ENCODE assay signal across 21 mouse cellular contexts in the genomic region with DNA sequence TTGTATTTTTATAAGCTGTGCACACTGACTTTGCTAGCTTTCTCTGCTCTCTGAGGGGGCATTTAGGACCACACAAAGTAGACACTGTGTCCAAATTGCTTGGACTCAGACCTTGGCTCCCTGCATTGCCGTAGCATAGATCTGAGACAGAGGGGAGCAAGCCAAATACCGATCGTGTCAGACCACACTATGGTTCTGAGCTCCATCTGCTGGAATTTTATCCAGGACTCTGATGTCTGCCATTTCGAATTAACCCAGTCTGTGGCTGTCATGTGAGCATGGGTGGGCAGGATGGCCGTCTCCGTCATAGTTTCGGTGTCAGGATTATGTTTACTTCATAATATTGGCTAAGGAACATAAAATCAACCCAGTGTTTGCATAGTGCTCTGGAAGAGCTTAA. TPM values are rescaled to one million over a fixed set of nuclear protein-coding genes. Genes with fewer than 3 reads are reported as not detected.
DNase-seq lines count a peak whose midpoint lies in the region; ATAC-seq and TF ChIP-seq lines count a peak whose summit lies in the region.
"Had no signal": no experiment of that assay in that cellular context is flagged by ENCODE, and none has a peak within 500 bp of the region (broad histone marks: within the 10 kb centered on the region; RNA-seq: fewer than 3 reads in every experiment).

No protein-coding gene starts in this region.

- H3K4me1 ChIP-seq in forebrain, postnatal 0 days (ENCODE audit: insufficient read depth): 0 out of 2 replicates have a peak, but pooled peaks cover 3% of the 10 kb centered on the region
- no peaks in the 10 kb centered on the region for H3K4me1 ChIP-seq in forebrain, embryonic 12.5 days
- H3K4me1 ChIP-seq in hindbrain, postnatal 0 days (ENCODE audit: insufficient read depth, low read length): no peaks in the 10 kb centered on the region
- H3K4me1 ChIP-seq in hindbrain, embryonic 10.5 days (replicated peaks): no peaks in the 10 kb centered on the region
- H3K4me1 ChIP-seq: hindbrain, embryonic 12.5 days had no signal

- no peaks in the 10 kb centered on the region for H3K9me3 ChIP-seq in forebrain, postnatal 0 days (ENCODE audit: low read length)
- no peaks in the 10 kb centered on the region for H3K9me3 ChIP-seq in forebrain, embryonic 12.5 days
- H3K9me3 ChIP-seq in hindbrain, postnatal 0 days (ENCODE audit: low read length): no peaks in the 10 kb centered on the region
- H3K9me3 ChIP-seq in hindbrain, embryonic 10.5 days: no peaks in the 10 kb centered on the region
- H3K9me3 ChIP-seq: forebrain, embryonic 15.5 days; hindbrain, embryonic 12.5 days; liver, embryonic 15.5 days; megakaryocyte, embryonic 14.5 days had no signal

- no peaks in the 10 kb centered on the region for H3K36me3 ChIP-seq in forebrain, postnatal 0 days (ENCODE audit: insufficient read depth)
- H3K36me3 ChIP-seq in forebrain, embryonic 12.5 days (replicated peaks): no peaks in the 10 kb centered on the region
- no peaks in the 10 kb centered on the region for H3K36me3 ChIP-seq in hindbrain, postnatal 0 days (ENCODE audit: insufficient read depth, low read length)
- no peaks in the 10 kb centered on the region for H3K36me3 ChIP-seq in hindbrain, embryonic 10.5 days
- H3K36me3 ChIP-seq: forebrain, embryonic 15.5 days; hindbrain, embryonic 12.5 days; liver, embryonic 15.5 days had no signal

- peak; percentile 68 for ATAC-seq in forebrain, postnatal 0 days
- ATAC-seq in forebrain, embryonic 12.5 days (ENCODE audit: low FRiP score): no peak
- ATAC-seq in hindbrain, postnatal 0 days: 0 out of 2 replicates have a peak, but pooled peaks have one; percentile 48
- ATAC-seq: activated CD4-positive, CD25-positive, alpha-beta regulatory T cell, adult 4 months; forebrain, embryonic 15.5 days; midbrain, embryonic 16.5 days; Patski had no signal

- H3K4me3 ChIP-seq in forebrain, postnatal 0 days (ENCODE audit: low read depth, low read length): no peak overlapping the region
- H3K4me3 ChIP-seq in forebrain, embryonic 12.5 days (replicated peaks): no peak overlapping the region
- no peak overlapping the region for H3K4me3 ChIP-seq in hindbrain, postnatal 0 days (ENCODE audit: low read length)
- H3K4me3 ChIP-seq in hindbrain, embryonic 10.5 days: no peak overlapping the region
- H3K4me3 ChIP-seq: forebrain, embryonic 15.5 days; heart, adult 2 months; hindbrain, embryonic 12.5 days; liver, embryonic 15.5 days; megakaryocyte, embryonic 14.5 days had no signal

- 47% methylated on average over 7 of the region's 7 CpGs for WGBS in forebrain, postnatal 0 days
- WGBS in forebrain, embryonic 12.5 days: 85% methylated on average over 7 of the region's 7 CpGs
- 47% methylated on average over 7 of the region's 7 CpGs for WGBS in hindbrain, postnatal 0 days
- 86% methylated on average over 7 of the region's 7 CpGs for WGBS in hindbrain, embryonic 10.5 days

- H3K27ac ChIP-seq in forebrain, postnatal 0 days (ENCODE audit: low read depth, low read length): no peak overlapping the region
- H3K27ac ChIP-seq in forebrain, embryonic 12.5 days: no peak overlapping the region
- H3K27ac ChIP-seq in hindbrain, postnatal 0 days: no peak overlapping the region; the same call in 1 of the 2 replicates
- H3K27ac ChIP-seq in hindbrain, embryonic 10.5 days: no peak overlapping the region
- H3K27ac ChIP-seq: forebrain, embryonic 15.5 days; heart, adult 2 months; hindbrain, embryonic 12.5 days; liver, embryonic 15.5 days had no signal

- DNase-seq in forebrain, postnatal 0 days: peak; percentile 35
- DNase-seq in hindbrain, postnatal 0 days (ENCODE audit: low spot score): peak; percentile 37
- no peak for DNase-seq in hindbrain, embryonic 10.5 days (ENCODE audit: low spot score)
- peak; percentile 48 for DNase-seq in lung, postnatal 10 days
- DNase-seq in lung, postnatal 25 days (ENCODE audit: low spot score): no peak
- no peak for DNase-seq in layer of hippocampus, postnatal 25 days (ENCODE audit: extremely low spot score in 1 of 2, low spot score in 1 of 2)
- no peak for DNase-seq in urinary bladder, adult 2 months (ENCODE audit: low spot score)
- DNase-seq: adrenal gland, postnatal 36 days; cerebellum, adult 2 months; heart, adult 2 months; left cerebral cortex, postnatal 4 days; right cerebral cortex, adult 18-20 months; thymus, postnatal 4 days had no signal

- no peak overlapping the region for H3K4me2 ChIP-seq in forebrain, postnatal 0 days (ENCODE audit: low read depth)
- no peak overlapping the region for H3K4me2 ChIP-seq in forebrain, embryonic 12.5 days
- no peak overlapping the region for H3K4me2 ChIP-seq in hindbrain, postnatal 0 days (ENCODE audit: low read depth, low read length)
- H3K4me2 ChIP-seq: forebrain, embryonic 15.5 days; hindbrain, embryonic 12.5 days; liver, embryonic 15.5 days had no signal

- no peak for TF ChIP-seq CTCF in forebrain, postnatal 0 days (IDR thresholded peaks at IDR 0.05; ENCODE audit: low read depth)
- no peak for TF ChIP-seq CTCF in hindbrain, postnatal 0 days (IDR thresholded peaks at IDR 0.05; ENCODE audit: low read depth)

- H3K9ac ChIP-seq in forebrain, postnatal 0 days: no peak overlapping the region; the same call in 1 of the 2 replicates
- H3K9ac ChIP-seq in forebrain, embryonic 12.5 days: no peak overlapping the region
- no peak overlapping the region for H3K9ac ChIP-seq in hindbrain, postnatal 0 days (replicated peaks; ENCODE audit: low read length)
- H3K9ac ChIP-seq: forebrain, embryonic 15.5 days; hindbrain, embryonic 12.5 days; liver, embryonic 15.5 days had no signal

- H3K27me3 ChIP-seq in forebrain, postnatal 0 days (ENCODE audit: insufficient read depth, low read length): no peaks in the 10 kb centered on the region
- H3K27me3 ChIP-seq in forebrain, embryonic 12.5 days: no peaks in the 10 kb centered on the region
- no peaks in the 10 kb centered on the region for H3K27me3 ChIP-seq in hindbrain, postnatal 0 days (ENCODE audit: insufficient read depth, low read length)
- H3K27me3 ChIP-seq in hindbrain, embryonic 10.5 days (ENCODE audit: insufficient read depth, poor library complexity, severe bottlenecking): no peaks in the 10 kb centered on the region
- H3K27me3 ChIP-seq: forebrain, embryonic 15.5 days; hindbrain, embryonic 12.5 days; Patski had no signal

RNA-seq across cellular contexts. Expression of a gene that starts 29.6 kb away (rescaled TPM):
- total RNA-seq in forebrain, postnatal 0 days (2014; rRNA removed): 6.0 and 9.4 TPM in 2 replicates
- polyA plus RNA-seq in forebrain, postnatal 0 days (2015; fragmentation: Nextera tagmentation; extraction: Ambion mirVana): 8.0 and 9.6 TPM in 2 replicates
- polyA plus RNA-seq in forebrain, embryonic 12.5 days (2016; fragmentation: Nextera tagmentation; extraction: Ambion mirVana): 9.1 and 10.9 TPM in 2 replicates
- total RNA-seq in hindbrain, postnatal 0 days (2014; rRNA removed): 11.9 and 13.8 TPM in 2 replicates
- polyA plus RNA-seq in hindbrain, postnatal 0 days (2015; fragmentation: Nextera tagmentation; extraction: Ambion mirVana): 9.1 and 9.7 TPM in 2 replicates
- 9.9 and 14.5 TPM in 2 replicates for polyA plus RNA-seq in hindbrain, embryonic 10.5 days (2016; fragmentation: Nextera tagmentation; extraction: Ambion mirVana)
- 1 to 10 TPM; 3.1 to 4.0 TPM for total RNA-seq in layer of hippocampus, postnatal 25 days (2021)
- polyA plus RNA-seq in urinary bladder, adult 2 months (2012; rRNA removed): 56.0 and 68.7 TPM in 2 replicates
- polyA plus RNA-seq: activated CD4-positive, CD25-positive, alpha-beta regulatory T cell, adult 4 months had no signal

RNA-seq across cellular contexts. Expression of a gene that starts 30.5 kb away (rescaled TPM):
- total RNA-seq in forebrain, postnatal 0 days (2014; rRNA removed): 148 and 149 TPM in 2 replicates
- polyA plus RNA-seq in forebrain, postnatal 0 days (2015; fragmentation: Nextera tagmentation; extraction: Ambion mirVana): 142 and 144 TPM in 2 replicates
- 52.2 and 53.3 TPM in 2 replicates for polyA plus RNA-seq in forebrain, embryonic 12.5 days (2016; fragmentation: Nextera tagmentation; extraction: Ambion mirVana)
- total RNA-seq in hindbrain, postnatal 0 days (2014; rRNA removed): 145 and 157 TPM in 2 replicates
- 136 and 141 TPM in 2 replicates for polyA plus RNA-seq in hindbrain, postnatal 0 days (2015; fragmentation: Nextera tagmentation; extraction: Ambion mirVana)
- polyA plus RNA-seq in hindbrain, embryonic 10.5 days (2016; fragmentation: Nextera tagmentation; extraction: Ambion mirVana): 27.7 and 39.8 TPM in 2 replicates
- 10 to 100 TPM; 71.3 to 78.6 TPM for total RNA-seq in layer of hippocampus, postnatal 25 days (2021)
- 60.9 and 66.9 TPM in 2 replicates for polyA plus RNA-seq in urinary bladder, adult 2 months (2012; rRNA removed)

RNA-seq across cellular contexts. Expression of a gene that starts 33.8 kb away (rescaled TPM):
- 3.4 and 4.8 TPM in 2 replicates for total RNA-seq in forebrain, postnatal 0 days (2014; rRNA removed)
- polyA plus RNA-seq in forebrain, postnatal 0 days (2015; fragmentation: Nextera tagmentation; extraction: Ambion mirVana): 2.6 and 3.7 TPM in 2 replicates
- polyA plus RNA-seq in forebrain, embryonic 12.5 days (2016; fragmentation: Nextera tagmentation; extraction: Ambion mirVana): 11.1 TPM in 2 replicates
- total RNA-seq in hindbrain, postnatal 0 days (2014; rRNA removed): 11.4 and 17.0 TPM in 2 replicates
- 3.2 and 4.8 TPM in 2 replicates for polyA plus RNA-seq in hindbrain, postnatal 0 days (2015; fragmentation: Nextera tagmentation; extraction: Ambion mirVana)
- 9.5 and 13.5 TPM in 2 replicates for polyA plus RNA-seq in hindbrain, embryonic 10.5 days (2016; fragmentation: Nextera tagmentation; extraction: Ambion mirVana)
- total RNA-seq in layer of hippocampus, postnatal 25 days (2021): 10 to 100 TPM in 1 of 2 experiments, 1 to 10 TPM in 1; 8.4 to 11.0 TPM
- 14.2 and 21.8 TPM in 2 replicates for polyA plus RNA-seq in urinary bladder, adult 2 months (2012; rRNA removed)

Comparison
In these comparisons a context has a peak if more than half of its experiments do, and no peak if none do; other contexts are left out.
1. DNase-seq: peak in forebrain, postnatal 0 days (single experiment), hindbrain, postnatal 0 days (single experiment) and lung, postnatal 10 days (single experiment); none in hindbrain, embryonic 10.5 days (single experiment), lung, postnatal 25 days (single experiment), layer of hippocampus, postnatal 25 days (0 of 2) and urinary bladder, adult 2 months (single experiment).